Mouse (Mus musculus) G1E (cell line): ENCODE data around the gene Prkcd. TPM values are rescaled to one million over a fixed set of nuclear protein-coding genes. Genes with fewer than 3 reads are reported as not detected.

Source experiments
- ATAC-seq: 2 replicates; pipeline ENCODE4 v1.8.0; 2016; ENCODE audit warnings: mild to moderate bottlenecking; ENCODE audit not compliant: insufficient number of reproducible peaks, poor library complexity, low FRiP score, severe bottlenecking; ENCODE audit errors: extremely low read depth
- DNase-seq: peaks from one replicate; pipeline ENCODE4 v3.0.0; 2012; ENCODE audit warnings: low spot score
- H3K27me3 ChIP-seq: 2 replicates; pipeline ENCODE4 v1.6.1; 2012; ENCODE audit warnings: mild to moderate bottlenecking, low read length, inconsistent platforms; ENCODE audit not compliant: insufficient read depth
- H3K36me3 ChIP-seq: replicated peaks from 2 replicates; pipeline ENCODE3; 2012; ENCODE audit warnings: mild to moderate bottlenecking, inconsistent platforms
- H3K4me1 ChIP-seq: 2 replicates; pipeline ENCODE4 v1.6.1; 2012; ENCODE audit warnings: low read depth, low read length, inconsistent platforms, mixed read lengths; ENCODE audit not compliant: insufficient read depth
- H3K4me3 ChIP-seq: 2 replicates; pipeline ENCODE4 v1.5.1; 2012; ENCODE audit warnings: low read depth, mild to moderate bottlenecking, inconsistent platforms, low read length, moderate library complexity, mixed read lengths
- H3K9me3 ChIP-seq: replicated peaks from 2 replicates; pipeline ENCODE4 v1.6.1; 2012; ENCODE audit warnings: inconsistent platforms
- CTCF ChIP-seq: IDR thresholded peaks from 2 replicates; pipeline ENCODE4 v1.5.1; 2012; ENCODE audit warnings: low read depth, low read length, inconsistent platforms, mixed read lengths
- GATA1 ChIP-seq: IDR thresholded peaks from 2 replicates; pipeline ENCODE4 v1.6.1; 2012; ENCODE audit warnings: borderline replicate concordance, low read length, inconsistent platforms, mixed read lengths
- GATA2 ChIP-seq: IDR thresholded peaks from 2 replicates; pipeline ENCODE4 v1.6.1; 2012; ENCODE audit warnings: low read depth, low read length, inconsistent platforms, borderline replicate concordance
- POLR2AphosphoS5 ChIP-seq: IDR thresholded peaks from 2 replicates; pipeline ENCODE4 v1.6.1; 2012; ENCODE audit warnings: low read depth, low read length, inconsistent platforms; ENCODE audit not compliant: insufficient replicate concordance
- TAL1 ChIP-seq: conservative IDR thresholded peaks from 2 replicates; pipeline ENCODE4 v1.6.1; 2012; ENCODE audit warnings: low read depth, low read length, inconsistent platforms, mixed read lengths
- polyA plus RNA-seq: library from polyadenylated mRNA; stranded (reverse); fragments of >175 nt; gene quantifications from 2 replicates; pipeline ENCODE4 v1.2.3, GENCODE M21; 2012
- total RNA-seq, 2 experiments: library from RNA; stranded (forward) in 1 of 2; stranded (reverse) in 1 of 2; fragments of 200-1000 nt in 1 of 2; fragments of >200 nt in 1 of 2; fragmentation: Nextera tagmentation in 1 of 2; gene quantifications; 2 replicates each; pipeline ENCODE4 v1.2.3; 2014 to 2017

The Prkcd gene
- total and polyA plus RNA-seq, 3 experiments: 37.0 to 138 (median 43.9) TPM

DNA sequence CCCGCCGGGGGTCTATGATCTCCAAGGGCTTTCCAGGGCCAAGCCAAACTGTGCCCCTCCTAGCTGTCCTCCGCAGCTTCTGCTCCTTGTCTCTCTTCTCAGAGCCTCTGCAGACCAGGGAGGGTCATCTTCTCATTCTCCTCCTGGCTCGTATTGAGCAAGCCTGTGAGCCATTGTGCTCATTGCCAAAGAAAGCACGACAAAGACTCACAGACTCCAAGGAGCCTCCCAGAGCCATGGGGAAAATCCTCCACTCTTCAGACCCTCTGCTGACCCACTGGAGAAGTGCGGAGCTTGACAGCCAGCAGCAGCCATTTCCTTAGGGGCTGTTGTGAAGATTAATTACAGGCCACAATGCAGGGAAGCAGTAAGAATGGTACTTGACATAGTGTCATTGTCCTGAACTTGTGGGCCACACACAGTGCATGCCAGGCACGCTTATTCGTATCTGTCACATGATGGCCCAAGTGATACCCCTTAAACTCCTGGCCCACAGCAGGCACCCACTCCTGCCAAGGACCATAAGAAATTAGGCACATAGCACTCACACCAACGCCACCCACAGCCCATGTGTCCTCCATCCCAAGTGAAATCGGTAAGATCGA lies 35.9 kb downstream of the Prkcd start:
- H3K4me3 ChIP-seq: no peak overlapping the region
- peaks cover 35% of the 10 kb centered on the region for H3K4me1 ChIP-seq
- H3K27me3 ChIP-seq: peaks cover 5% of the 10 kb centered on the region
- peaks cover 17% of the 10 kb centered on the region for H3K36me3 ChIP-seq
- TF ChIP-seq CTCF: no peak
- TF ChIP-seq GATA1: no peak
- no peak for TF ChIP-seq POLR2AphosphoS5
- no peak for TF ChIP-seq TAL1
- TF ChIP-seq GATA2: no peak
- no peaks in the 10 kb centered on the region for H3K9me3 ChIP-seq
- DNase-seq (no peak), ATAC-seq (no peak)

DNA sequence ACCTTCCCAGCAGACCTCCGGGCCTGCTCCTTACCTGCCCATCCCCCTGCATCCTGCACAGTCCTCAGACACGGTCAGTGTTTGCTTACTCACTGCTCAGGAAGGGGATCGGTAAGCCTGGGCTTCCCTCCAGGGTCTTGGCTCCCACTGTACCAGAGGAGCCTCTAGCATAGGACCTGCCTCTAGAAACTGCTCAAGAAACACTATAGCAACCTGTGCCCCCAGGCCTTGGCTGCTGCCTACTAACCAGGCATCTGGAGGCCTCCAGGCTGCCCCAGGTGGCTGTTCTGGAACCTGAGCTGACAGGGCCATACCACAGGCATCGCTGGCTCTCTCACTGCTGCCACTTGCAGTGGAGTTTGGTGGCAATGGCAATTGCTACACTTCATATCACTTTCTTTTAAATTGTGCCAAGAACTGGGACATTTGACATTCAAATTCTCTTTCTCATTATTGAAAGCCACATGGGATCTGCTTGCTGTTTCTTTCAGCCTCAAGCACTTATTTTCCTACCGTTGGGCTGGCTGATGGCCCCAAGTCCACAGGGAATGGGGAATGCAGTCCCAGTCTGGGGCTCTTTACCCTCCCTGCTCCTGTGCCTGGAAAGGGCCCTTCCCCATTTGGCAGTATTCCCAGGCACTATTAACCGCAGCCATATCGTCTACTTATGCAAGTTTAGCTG lies 39.1 kb downstream of the Prkcd start:
- Histone ChIP-seq H3K9me3 (no peaks in the 10 kb centered on the region), H3K36me3 (no peaks in the 10 kb centered on the region), H3K4me3 (no peak overlapping the region), H3K27me3 (peaks cover 5% of the 10 kb centered on the region; the same call in 1 of the 2 replicates), H3K4me1 (peaks cover 38% of the 10 kb centered on the region)
- DNase-seq (no peak), ATAC-seq (no peak)
- TF ChIP-seq POLR2AphosphoS5: no peak
- TF ChIP-seq CTCF: no peak
- TF ChIP-seq GATA1: no peak
- TF ChIP-seq TAL1: no peak
- TF ChIP-seq GATA2: no peak

DNA sequence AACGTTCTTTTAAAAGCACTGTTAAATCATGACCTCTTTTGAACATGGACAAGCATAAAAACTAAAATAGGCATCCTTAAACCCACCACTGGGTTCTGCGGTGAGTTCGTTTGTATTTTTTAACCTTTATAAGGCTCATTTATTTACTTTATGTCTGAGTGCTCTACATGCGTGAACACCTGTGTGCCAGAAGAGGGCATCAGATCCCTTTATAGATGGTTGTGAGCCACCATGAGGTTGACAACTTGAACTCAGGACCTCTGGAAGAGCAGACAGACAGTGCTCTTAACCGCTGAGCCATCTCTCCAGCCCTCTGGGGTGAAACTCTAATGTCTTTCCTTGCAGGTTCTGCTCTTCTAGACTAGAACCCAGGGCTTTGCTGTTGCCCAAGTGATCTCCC lies 40.7 kb downstream of the Prkcd start:
- Histone ChIP-seq H3K27me3 (peaks cover 4% of the 10 kb centered on the region; the same call in 1 of the 2 replicates), H3K36me3 (no peaks in the 10 kb centered on the region), H3K9me3 (no peaks in the 10 kb centered on the region), H3K4me1 (peaks cover 40% of the 10 kb centered on the region), H3K4me3 (no peak overlapping the region)
- no peak for TF ChIP-seq GATA1
- no peak for TF ChIP-seq TAL1
- TF ChIP-seq CTCF: no peak
- no peak for TF ChIP-seq GATA2
- TF ChIP-seq POLR2AphosphoS5: no peak
- ATAC-seq (no peak), DNase-seq (no peak)

DNA sequence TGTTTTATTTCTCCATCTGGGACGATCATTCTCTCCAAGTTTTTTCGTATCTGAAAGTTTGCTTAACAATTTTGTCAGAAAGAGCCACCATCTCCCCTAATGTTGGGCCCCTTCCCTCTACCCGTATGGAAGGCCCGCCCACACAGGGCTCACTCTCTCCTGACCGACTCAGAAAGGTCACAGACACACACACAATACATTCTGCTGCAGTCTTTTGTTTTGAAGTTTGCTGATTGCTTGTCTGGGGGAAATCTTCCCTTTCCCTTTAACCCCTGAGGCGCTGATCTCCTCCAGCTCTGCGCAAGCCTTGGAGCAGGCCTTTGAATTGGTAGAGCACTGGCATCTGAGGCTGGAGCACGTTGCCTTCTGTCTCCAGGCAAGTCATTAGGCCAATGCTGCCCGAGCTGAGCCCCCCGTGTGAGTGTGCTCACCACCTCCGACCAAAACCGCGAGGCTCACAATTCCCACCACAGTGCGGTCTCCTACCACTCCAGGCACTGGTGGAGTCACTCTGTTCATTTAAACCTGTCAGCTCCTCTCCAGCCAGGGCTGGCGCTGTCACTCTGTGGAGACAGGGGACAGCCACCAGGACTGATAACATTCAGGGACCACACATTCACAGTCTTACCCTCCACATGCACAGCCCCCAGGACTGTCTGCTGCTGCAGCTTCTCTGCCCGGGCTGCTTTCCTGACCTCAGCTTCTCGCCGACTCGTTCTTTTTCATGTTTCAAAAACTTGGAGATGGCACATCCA lies 41.3 kb downstream of the Prkcd start:
- Histone ChIP-seq H3K4me1 (peaks cover 45% of the 10 kb centered on the region), H3K4me3 (peak overlapping the region; percentile 58; the same call in 1 of the 2 replicates), H3K9me3 (no peaks in the 10 kb centered on the region), H3K36me3 (no peaks in the 10 kb centered on the region), H3K27me3 (peaks cover 2% of the 10 kb centered on the region; the same call in 1 of the 2 replicates)
- ATAC-seq: no peak; the same call in 1 of the 2 replicates
- TF ChIP-seq POLR2AphosphoS5 (no peak), TAL1 (no peak), CTCF (no peak), GATA1 (no peak), GATA2 (no peak)
- no peak for DNase-seq

- no peak for TF ChIP-seq CTCF
- no peak for TF ChIP-seq POLR2AphosphoS5
- TF ChIP-seq GATA2: no peak
- TF ChIP-seq TAL1: no peak
- TF ChIP-seq GATA1: no peak
- DNase-seq: no peak
These were observed 41.9 kb downstream of the Prkcd start for GRCm38 (mm10) chr14:30584077-30584476.

GRCm38 (mm10) chr14:30581238-30581637 lies 44.8 kb downstream of the Prkcd start:
- peaks cover 59% of the 10 kb centered on the region for H3K4me1 ChIP-seq
- ATAC-seq: no peak
- H3K27me3 ChIP-seq: no peaks in the 10 kb centered on the region

More at GRCm38 (mm10) chr14:30584077-30584476, 41.9 kb downstream of the Prkcd start:
- no peak overlapping the region; the same call in 1 of the 2 replicates for H3K4me3 ChIP-seq
- no peak for ATAC-seq
- no peaks in the 10 kb centered on the region for H3K36me3 ChIP-seq
- H3K27me3 ChIP-seq: 0 out of 2 replicates have a peak, but pooled peaks cover 2% of the 10 kb centered on the region
- H3K4me1 ChIP-seq: peaks cover 47% of the 10 kb centered on the region
- H3K9me3 ChIP-seq: no peaks in the 10 kb centered on the region

More at GRCm38 (mm10) chr14:30581238-30581637, 44.8 kb downstream of the Prkcd start:
- TF ChIP-seq GATA2 (no peak), GATA1 (no peak), POLR2AphosphoS5 (no peak), TAL1 (no peak), CTCF (no peak)
- Histone ChIP-seq H3K4me3 (no peak overlapping the region), H3K36me3 (peaks cover 4% of the 10 kb centered on the region), H3K9me3 (no peaks in the 10 kb centered on the region)
- DNase-seq: no peak
